Mouse (Mus musculus) thymus, adult 2 months (tissue): ENCODE data around the gene Rnf130. TPM values are rescaled to one million over a fixed set of nuclear protein-coding genes. Genes with fewer than 3 reads are reported as not detected.

Source experiments
- DNase-seq: peaks from one replicate; pipeline ENCODE4 v3.0.0; 2021
- H3K27ac ChIP-seq: fragments of 200-500 bp; 2 replicates; pipeline ENCODE4 v1.5.1; 2012; ENCODE audit warnings: low read length, control low read depth; ENCODE audit not compliant: control insufficient read depth, insufficient read depth
- H3K27me3 ChIP-seq: fragments of 200-500 bp; 2 replicates; pipeline ENCODE4 v1.6.1; 2012; ENCODE audit warnings: mild to moderate bottlenecking, low read length, moderate library complexity, mixed read lengths; ENCODE audit not compliant: control insufficient read depth, insufficient read depth
- H3K36me3 ChIP-seq: fragments of 200-500 bp; 2 replicates; pipeline ENCODE4 v1.6.1; 2012; ENCODE audit warnings: mild to moderate bottlenecking, low read length, moderate library complexity; ENCODE audit not compliant: control insufficient read depth, insufficient read depth
- H3K4me1 ChIP-seq: fragments of 200-500 bp; replicated peaks from 2 replicates; pipeline ENCODE4 v1.6.1; 2012; ENCODE audit warnings: low read length; ENCODE audit not compliant: control insufficient read depth, insufficient read depth
- H3K4me3 ChIP-seq: fragments of 200-500 bp; 2 replicates; pipeline ENCODE4 v1.5.1; 2012; ENCODE audit warnings: mild to moderate bottlenecking, low read length, control low read depth, moderate library complexity; ENCODE audit not compliant: control insufficient read depth, insufficient read depth
- CTCF ChIP-seq: fragments of 200-500 bp; IDR thresholded peaks from 2 replicates; pipeline ENCODE4 v1.5.1; 2012; ENCODE audit warnings: mild to moderate bottlenecking, control low read depth, low read length, moderate library complexity, borderline replicate concordance; ENCODE audit not compliant: control insufficient read depth, poor library complexity, insufficient read depth; ENCODE audit errors: extremely low read depth
- POLR2A ChIP-seq: fragments of 200-500 bp; IDR thresholded peaks from 2 replicates; pipeline ENCODE4 v1.6.1; 2012; ENCODE audit warnings: mild to moderate bottlenecking, low read length, control low read depth, moderate library complexity; ENCODE audit not compliant: control insufficient read depth, poor library complexity, insufficient read depth; ENCODE audit errors: extremely low read depth
- WGBS: fragments of 180-500 bp; shearing (Covaris S2); methylation state at CpG from one replicate; pipeline ENCODE4 v1.1.7; 2018; 5-methylcytosine and 5-hydroxymethylcytosine counted together
- polyA plus RNA-seq: library from polyadenylated mRNA; depleted of rRNA; stranded (reverse); fragments of >200 nt; gene quantifications from 2 replicates; pipeline ENCODE4 v1.2.3, GENCODE M21; 2012

Rnf130 gene
- polyA plus RNA-seq, 1 experiment = 30.3 TPM

DNA sequence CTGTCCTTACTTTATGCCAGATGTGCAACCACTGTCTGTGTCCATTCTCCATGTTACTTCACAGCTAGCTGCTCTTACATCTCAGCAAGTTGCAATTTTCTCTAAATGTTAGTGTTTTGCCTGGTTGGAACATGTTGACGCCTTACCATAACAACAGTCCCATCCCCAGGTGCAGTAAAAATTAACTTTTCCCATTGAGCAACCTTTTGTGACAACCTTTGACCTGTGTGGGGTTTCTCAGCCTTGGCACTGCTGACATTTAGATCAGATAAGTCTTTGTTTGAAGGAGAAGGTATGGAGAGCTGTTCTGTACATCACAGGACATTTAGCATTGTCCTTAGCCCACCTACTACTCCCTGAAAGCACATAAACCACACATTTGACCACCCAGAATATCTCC, 64.7 kb downstream of the Rnf130 start:
- H3K36me3 ChIP-seq = peaks cover 8% of the 10 kb centered on the region; the same call in 1 of the 2 replicates
- no peak overlapping the region for H3K27ac ChIP-seq
- WGBS = 94% methylated on average over 1 of the region's 1 CpGs
- no peak overlapping the region for H3K4me3 ChIP-seq
- no peaks in the 10 kb centered on the region for H3K4me1 ChIP-seq
- H3K27me3 ChIP-seq = no peaks in the 10 kb centered on the region
- DNase-seq = no peak
- TF ChIP-seq POLR2A (no peak), CTCF (no peak)

DNA sequence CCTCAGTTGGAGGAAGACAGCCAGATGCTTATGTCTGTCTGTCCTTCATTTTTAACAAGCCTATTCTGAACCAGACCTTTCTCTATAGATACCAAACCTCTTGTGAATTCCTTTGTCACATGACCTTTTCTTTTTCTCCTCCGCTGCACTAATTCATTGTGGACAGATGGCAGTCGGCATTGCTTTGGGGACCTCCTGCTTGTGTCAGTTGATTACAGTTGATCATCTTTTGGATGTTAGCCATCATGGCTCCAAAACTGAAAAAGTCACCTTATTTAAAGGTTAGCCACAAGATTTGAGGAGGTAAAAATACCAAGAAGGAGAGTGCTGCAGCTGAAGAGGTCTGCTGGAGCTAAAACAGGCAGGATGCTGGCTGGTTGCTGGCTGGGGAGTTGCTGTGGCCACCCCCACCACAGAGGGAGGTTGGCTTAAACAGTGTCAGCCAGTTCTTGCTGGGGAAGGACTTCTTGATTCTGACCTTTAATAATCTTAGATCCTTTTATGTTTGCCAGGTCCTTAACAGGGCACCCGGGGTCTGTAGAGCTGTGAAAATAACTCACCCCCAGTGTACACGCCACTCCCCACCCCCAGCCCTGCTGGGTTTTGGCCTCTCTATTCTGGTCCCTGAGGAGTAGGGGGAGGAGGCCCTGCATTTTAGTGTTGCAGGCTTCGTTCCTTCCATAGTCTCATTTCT, 66.0 kb downstream of the Rnf130 start:
- H3K36me3 ChIP-seq = peaks cover 7% of the 10 kb centered on the region; the same call in 1 of the 2 replicates
- no peaks in the 10 kb centered on the region for H3K27me3 ChIP-seq
- H3K4me1 ChIP-seq = no peaks in the 10 kb centered on the region
- TF ChIP-seq CTCF = no peak
- no peak for TF ChIP-seq POLR2A
- no peak overlapping the region for H3K4me3 ChIP-seq
- no peak overlapping the region for H3K27ac ChIP-seq
- DNase-seq = no peak
- WGBS = 92% methylated on average over 5 of the region's 5 CpGs

DNA sequence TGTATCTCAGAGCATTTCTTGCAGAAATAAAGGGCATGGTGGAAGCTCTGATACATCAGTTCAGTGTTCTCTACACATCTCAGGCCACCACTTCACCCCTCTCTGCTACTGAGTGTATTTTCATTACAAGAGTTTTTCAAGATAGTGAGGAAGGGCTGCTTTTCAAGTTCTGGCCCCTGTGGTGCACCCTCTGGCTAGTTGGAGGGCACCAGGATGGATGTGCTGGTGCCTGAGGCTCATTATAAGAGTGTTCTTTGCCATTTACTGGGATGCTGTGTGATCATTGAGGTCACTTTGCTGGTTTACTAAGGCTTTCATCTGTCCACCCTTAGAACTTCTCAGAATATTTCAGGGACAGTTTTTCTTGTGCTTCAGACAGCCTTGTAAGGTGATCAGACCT, 66.5 kb downstream of the Rnf130 start:
- no peaks in the 10 kb centered on the region for H3K4me1 ChIP-seq
- H3K36me3 ChIP-seq = peaks cover 1% of the 10 kb centered on the region; the same call in 1 of the 2 replicates
- no peak overlapping the region for H3K27ac ChIP-seq
- H3K27me3 ChIP-seq = no peaks in the 10 kb centered on the region
- H3K4me3 ChIP-seq = no peak overlapping the region
- no peak for TF ChIP-seq CTCF
- TF ChIP-seq POLR2A = no peak
- no peak for DNase-seq

DNA sequence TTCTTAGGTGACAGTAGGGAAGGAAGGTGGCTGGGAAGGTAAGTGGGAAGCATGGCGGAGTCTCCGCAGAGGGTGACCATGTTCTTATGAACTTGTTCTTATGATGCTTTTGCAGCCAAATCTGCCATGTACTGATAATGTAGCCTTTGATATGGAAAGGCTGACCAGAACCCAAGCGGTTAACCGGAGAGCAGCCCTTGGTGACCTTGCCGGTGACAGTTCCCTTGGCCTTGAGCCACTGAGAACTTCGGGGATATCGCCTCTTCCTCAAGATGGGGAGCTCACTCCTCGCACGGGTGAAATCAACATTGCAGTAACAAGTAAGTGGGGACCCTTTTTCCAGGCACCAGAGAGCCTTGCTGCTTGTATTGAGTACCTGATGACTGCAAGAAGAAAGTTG, 70.5 kb downstream of the Rnf130 start:
- Histone ChIP-seq H3K4me1 (no peaks in the 10 kb centered on the region), H3K4me3 (no peak overlapping the region), H3K27me3 (no peaks in the 10 kb centered on the region), H3K27ac (no peak overlapping the region), H3K36me3 (no peaks in the 10 kb centered on the region; the same call in 1 of the 2 replicates)
- TF ChIP-seq POLR2A = no peak
- TF ChIP-seq CTCF = no peak
- DNase-seq = no peak
- 98% methylated on average over 9 of the region's 9 CpGs for WGBS

DNA sequence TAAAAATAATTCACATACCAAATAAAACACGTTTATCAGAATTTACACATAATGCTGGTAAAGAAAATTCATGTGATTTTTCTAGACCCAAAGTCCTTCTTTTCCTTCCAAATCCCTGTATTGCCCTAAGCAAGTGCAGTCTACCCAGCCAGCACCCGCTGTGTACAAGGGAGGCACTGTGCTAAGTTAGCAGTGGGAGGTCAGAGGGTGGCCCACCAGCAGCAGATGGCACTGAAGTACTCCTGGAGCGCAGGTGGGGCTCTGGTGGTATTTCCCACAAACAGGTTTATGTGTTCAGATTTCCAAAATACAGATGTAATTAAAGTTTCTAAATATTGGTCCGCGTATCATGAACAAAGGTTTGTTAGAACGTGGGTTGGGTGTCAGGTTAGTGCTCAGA, 71.9 kb downstream of the Rnf130 start:
- DNase-seq = no peak
- WGBS = 98% methylated on average over 6 of the region's 6 CpGs
- H3K27ac ChIP-seq = no peak overlapping the region
- no peaks in the 10 kb centered on the region for H3K4me1 ChIP-seq
- TF ChIP-seq POLR2A (no peak), CTCF (no peak)
- no peaks in the 10 kb centered on the region for H3K27me3 ChIP-seq
- no peaks in the 10 kb centered on the region; the same call in 1 of the 2 replicates for H3K36me3 ChIP-seq
- no peak overlapping the region for H3K4me3 ChIP-seq

DNA sequence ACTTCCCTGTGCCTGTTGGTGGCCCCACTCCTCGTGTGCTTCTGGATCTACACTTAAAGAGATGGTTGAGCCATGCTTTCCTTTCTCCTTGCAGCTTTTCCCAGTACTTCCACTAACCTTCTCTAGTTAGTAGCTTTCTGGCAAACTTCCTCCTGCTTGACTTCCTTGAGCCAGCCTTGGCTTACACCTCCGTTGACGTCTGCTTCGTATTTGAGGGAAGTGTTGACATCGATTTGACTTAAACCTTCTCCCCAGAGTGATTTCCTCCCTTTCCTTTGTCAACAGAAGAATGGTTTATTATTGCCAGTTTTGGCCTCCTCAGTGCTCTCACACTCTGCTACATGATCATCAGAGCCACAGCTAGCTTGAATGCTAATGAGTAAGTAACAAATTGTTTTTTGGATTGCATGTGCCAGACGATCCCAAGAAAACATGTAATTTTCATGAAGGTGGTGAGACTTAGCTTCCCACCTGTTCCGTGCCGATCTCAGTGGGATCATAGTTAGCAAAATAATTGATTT, 73.9 kb downstream of the Rnf130 start:
- Histone ChIP-seq H3K4me3 (no peak overlapping the region), H3K27ac (no peak overlapping the region), H3K27me3 (no peaks in the 10 kb centered on the region), H3K36me3 (no peaks in the 10 kb centered on the region; the same call in 1 of the 2 replicates), H3K4me1 (peaks cover 4% of the 10 kb centered on the region; the same call in 1 of the 2 replicates)
- 83% methylated on average over 8 of the region's 8 CpGs for WGBS
- no peak for DNase-seq
- TF ChIP-seq CTCF (no peak), POLR2A (no peak)

DNA sequence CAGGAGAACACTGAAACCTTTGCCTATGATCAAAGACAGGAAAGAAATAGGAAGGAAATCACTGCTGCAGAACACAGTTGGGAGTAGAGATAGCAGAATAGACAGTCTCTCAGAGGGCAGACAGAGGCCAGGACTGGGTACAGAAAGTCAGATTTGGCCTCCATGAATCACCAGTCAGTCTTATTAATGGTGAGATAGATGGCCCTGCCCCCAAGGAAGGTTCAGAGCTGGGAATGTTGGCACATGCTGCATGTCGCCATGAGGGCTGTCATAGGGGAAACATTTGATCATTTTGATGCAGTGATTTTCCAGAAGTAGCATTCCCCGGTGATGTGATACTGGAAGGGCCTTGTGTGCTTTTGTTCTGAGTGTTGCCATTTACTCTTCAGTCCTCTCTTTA, 74.5 kb downstream of the Rnf130 start:
- no peak for TF ChIP-seq POLR2A
- no peak for TF ChIP-seq CTCF
- Histone ChIP-seq H3K4me3 (no peak overlapping the region), H3K27me3 (no peaks in the 10 kb centered on the region), H3K27ac (no peak overlapping the region), H3K4me1 (peaks cover 4% of the 10 kb centered on the region; the same call in 1 of the 2 replicates), H3K36me3 (no peaks in the 10 kb centered on the region)
- WGBS = 97% methylated on average over 2 of the region's 2 CpGs
- no peak for DNase-seq
